Mouse (Mus musculus) embryo, embryonic 9.5 days (tissue): Measurements from ENCODE around the gene Vmn1r160.
"Not testable (repeated sequence)": the region's sequence is repeated elsewhere in the genome, so short reads cannot be mapped to it uniquely, and the experiment has no call there.

Source experiments
- DNase-seq: peaks from one replicate; pipeline ENCODE4 v3.0.0-alpha.2; 2017; ENCODE audit errors: extremely low spot score

Vmn1r160 gene

GRCm38 (mm10) chr7:22870924-22871323 is at the start of gene Vmn1r160:
TSS of gene Vmn1r160 (plus strand) at chr7:22871224.
- DNase-seq: not testable (repeated sequence)

- DNase-seq: not testable (repeated sequence)
Measured at GRCm38 (mm10) chr7:22843505-22843904, 27.5 kb upstream of the Vmn1r160 start, which contains the start of gene Vmn1r159. TSS of gene Vmn1r159 (minus strand) at chr7:22843605.
